9 mouse cellular contexts compared by ENCODE assay signal in the genomic region with DNA sequence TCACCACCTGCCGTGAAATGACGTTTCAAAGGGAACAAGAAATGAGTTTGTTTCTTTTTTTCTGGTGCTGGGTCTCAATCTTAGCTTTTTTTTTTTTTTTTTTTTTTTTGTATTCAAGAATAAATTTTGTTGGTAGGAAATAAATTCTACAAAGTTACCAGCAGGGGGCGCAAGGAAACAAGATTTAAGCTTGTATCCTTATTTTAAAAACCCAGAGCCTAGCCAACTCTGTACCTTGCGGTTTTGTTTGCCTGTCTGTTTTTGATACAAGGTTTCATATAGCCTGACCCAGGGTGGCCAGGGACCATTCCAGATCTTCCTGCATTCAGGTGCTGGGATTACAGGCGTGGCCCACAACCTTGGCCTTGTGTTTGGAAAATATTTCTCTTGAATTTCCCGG. TPM values are rescaled to one million over a fixed set of nuclear protein-coding genes. Genes with fewer than 3 reads are reported as not detected.
DNase-seq lines count a peak whose midpoint lies in the region; ATAC-seq and TF ChIP-seq lines count a peak whose summit lies in the region.
"Had no signal": no experiment of that assay in that cellular context is flagged by ENCODE, and none has a peak within 500 bp of the region (broad histone marks: within the 10 kb centered on the region; RNA-seq: fewer than 3 reads in every experiment).

No protein-coding gene starts in this region.

- peaks cover 8% of the 10 kb centered on the region; the same call in 1 of the 2 replicates for H3K4me1 ChIP-seq in kidney, adult 2 months (ENCODE audit: control insufficient read depth, insufficient read depth, low read length)
- peaks cover 16% of the 10 kb centered on the region for H3K4me1 ChIP-seq in kidney, embryonic 15.5 days
- peaks cover 0 to 10% of the 10 kb centered on the region in 2 experiments; a peak in 3 of 4 replicates for H3K4me1 ChIP-seq in CH12.LX (ENCODE audit: control insufficient read depth in 1 of 2, insufficient read depth in 2 of 2)
- peaks cover 11% of the 10 kb centered on the region for H3K4me1 ChIP-seq in embryonic facial prominence, embryonic 13.5 days
- H3K4me1 ChIP-seq in limb, embryonic 11.5 days (ENCODE audit: control insufficient read depth, insufficient read depth, low read length) = peaks cover 10% of the 10 kb centered on the region
- no peaks in the 10 kb centered on the region for H3K4me1 ChIP-seq in forebrain, embryonic 16.5 days (replicated peaks; ENCODE audit: control insufficient read depth, insufficient read depth, low read length)

- dilution Hi-C loops in CH12.LX (cut with MboI; ENCODE audit: extremely low pct_ligation_motif_present, extremely low pct_unique_long_range_greater_than_20kb, low sequenced_read_pairs) = no loop called here

- no peak for TF ChIP-seq EP300 in CH12.LX (IDR thresholded peaks at IDR 0.05; ENCODE audit: low read length)

- H3K27me3 ChIP-seq in kidney, adult 2 months (replicated peaks; ENCODE audit: control insufficient read depth, insufficient read depth, low read length) = no peaks in the 10 kb centered on the region
- no peaks in the 10 kb centered on the region for H3K27me3 ChIP-seq in kidney, embryonic 15.5 days
- H3K27me3 ChIP-seq in CH12.LX (replicated peaks) = no peaks in the 10 kb centered on the region
- no peaks in the 10 kb centered on the region for H3K27me3 ChIP-seq in embryonic facial prominence, embryonic 13.5 days
- H3K27me3 ChIP-seq in limb, embryonic 11.5 days (ENCODE audit: control insufficient read depth, insufficient read depth, low read length) = no peaks in the 10 kb centered on the region
- no peaks in the 10 kb centered on the region for H3K27me3 ChIP-seq in forebrain, embryonic 16.5 days (replicated peaks; ENCODE audit: control insufficient read depth, insufficient read depth, low read length)
- H3K27me3 ChIP-seq: megakaryocyte, embryonic 14.5 days had no signal

- TF ChIP-seq CTCF in kidney, adult 2 months (conservative IDR thresholded peaks at IDR 0.05; ENCODE audit: insufficient read depth, insufficient read length, low read depth, low read length) = 0 out of 2 replicates have a peak, but pooled peaks have one; percentile 14
- TF ChIP-seq CTCF in CH12.LX (conservative IDR thresholded peaks at IDR 0.05 in 1 of 2, IDR thresholded peaks at IDR 0.05 in 1 of 2; ENCODE audit: low read depth in 2 of 2, low read length in 2 of 2) = peak; percentile 41 to 80

- in situ Hi-C loops in CH12.LX (cut with MboI; ENCODE audit: low pct_ligation_motif_present, low pct_unique_long_range_greater_than_20kb, low sequenced_read_pairs) = loop anchor here (5.0 kb wide), 1 partner anchor 68 kb away; a partner anchor contains a TSS

- no peak for ATAC-seq in kidney, embryonic 15.5 days (replicated peaks; ENCODE audit: low FRiP score)
- ATAC-seq in embryonic facial prominence, embryonic 13.5 days (ENCODE audit: insufficient number of reproducible peaks, insufficient read depth, low FRiP score, low TSS enrichment, low read depth) = peak; percentile 50; the same call in 1 of the 2 replicates
- ATAC-seq in limb, embryonic 11.5 days (ENCODE audit: insufficient number of reproducible peaks, low FRiP score, low TSS enrichment, low read depth) = no peak
- ATAC-seq in forebrain, embryonic 16.5 days = no peak

- WGBS in kidney, adult 2 months = 23% methylated on average over 6 of the region's 6 CpGs
- WGBS in kidney, embryonic 15.5 days = 30% methylated on average over 6 of the region's 6 CpGs
- 23% methylated on average over 6 of the region's 6 CpGs for WGBS in embryonic facial prominence, embryonic 13.5 days
- WGBS in limb, embryonic 11.5 days = 35% methylated on average over 6 of the region's 6 CpGs
- WGBS in forebrain, embryonic 16.5 days = 24% methylated on average over 6 of the region's 6 CpGs

- peak; percentile 71 for DNase-seq in kidney, adult 2 months
- peak; percentile 89 for DNase-seq in CH12.LX (ENCODE audit: extremely low read depth)
- peak; percentile 37 for DNase-seq in adrenal gland, postnatal 25 days
- DNase-seq in limb, embryonic 11.5 days (ENCODE audit: low spot score) = peak; percentile 73
- DNase-seq in retina, postnatal 7 days (ENCODE audit: low read depth, low spot score) = peak; percentile 61

- no peak overlapping the region for H3K4me3 ChIP-seq in kidney, adult 2 months (ENCODE audit: insufficient read depth, low read depth, low read length)
- H3K4me3 ChIP-seq in kidney, embryonic 15.5 days (replicated peaks) = no peak overlapping the region
- no peak overlapping the region for H3K4me3 ChIP-seq in CH12.LX (replicated peaks in 1 of 3; ENCODE audit: low read depth in 2 of 3, low read length in 2 of 3, poor library complexity in 1 of 3)
- no peak overlapping the region for H3K4me3 ChIP-seq in embryonic facial prominence, embryonic 13.5 days
- H3K4me3 ChIP-seq in limb, embryonic 11.5 days (ENCODE audit: low read depth, low read length) = no peak overlapping the region
- no peak overlapping the region for H3K4me3 ChIP-seq in forebrain, embryonic 16.5 days (replicated peaks; ENCODE audit: low read length)
- H3K4me3 ChIP-seq: megakaryocyte, embryonic 14.5 days had no signal

- no peak overlapping the region for H3K27ac ChIP-seq in kidney, adult 2 months (ENCODE audit: insufficient read depth, low read depth, low read length)
- no peak overlapping the region for H3K27ac ChIP-seq in kidney, embryonic 15.5 days
- no peak overlapping the region for H3K27ac ChIP-seq in CH12.LX (ENCODE audit: insufficient read depth, low read depth)
- no peak overlapping the region for H3K27ac ChIP-seq in embryonic facial prominence, embryonic 13.5 days
- H3K27ac ChIP-seq in limb, embryonic 11.5 days (replicated peaks; ENCODE audit: low read depth, low read length) = no peak overlapping the region
- no peak overlapping the region for H3K27ac ChIP-seq in forebrain, embryonic 16.5 days (ENCODE audit: low read length)

- TF ChIP-seq POLR2A in kidney, adult 2 months (IDR thresholded peaks at IDR 0.05; ENCODE audit: low read depth, low read length) = no peak
- no peak for TF ChIP-seq POLR2A in CH12.LX (IDR thresholded peaks at IDR 0.05; ENCODE audit: low read depth, low read length)

- peak; percentile 80 for TF ChIP-seq RAD21 in CH12.LX (IDR thresholded peaks at IDR 0.05; ENCODE audit: low read depth, low read length)

- H3K9me3 ChIP-seq in kidney, embryonic 15.5 days (replicated peaks) = no peaks in the 10 kb centered on the region
- H3K9me3 ChIP-seq in CH12.LX (replicated peaks; ENCODE audit: low read length) = no peaks in the 10 kb centered on the region
- H3K9me3 ChIP-seq in embryonic facial prominence, embryonic 13.5 days = no peaks in the 10 kb centered on the region
- H3K9me3 ChIP-seq in limb, embryonic 11.5 days (ENCODE audit: control insufficient read depth, low read length) = no peaks in the 10 kb centered on the region
- no peaks in the 10 kb centered on the region for H3K9me3 ChIP-seq in forebrain, embryonic 16.5 days (ENCODE audit: control insufficient read depth, low read length)
- H3K9me3 ChIP-seq: megakaryocyte, embryonic 14.5 days had no signal

- no peak overlapping the region for H3K9ac ChIP-seq in kidney, embryonic 15.5 days
- H3K9ac ChIP-seq in CH12.LX (ENCODE audit: insufficient read depth, low read depth) = no peak overlapping the region
- H3K9ac ChIP-seq in embryonic facial prominence, embryonic 13.5 days = no peak overlapping the region
- H3K9ac ChIP-seq in limb, embryonic 11.5 days (ENCODE audit: low read length) = no peak overlapping the region
- no peak overlapping the region for H3K9ac ChIP-seq in forebrain, embryonic 16.5 days (replicated peaks; ENCODE audit: low read depth, low read length)

- H3K4me2 ChIP-seq in kidney, embryonic 15.5 days = no peak overlapping the region
- peak overlapping the region; percentile 48; the same call in 1 of the 2 replicates for H3K4me2 ChIP-seq in CH12.LX (ENCODE audit: insufficient read depth, low read depth, poor library complexity, severe bottlenecking)
- no peak overlapping the region for H3K4me2 ChIP-seq in embryonic facial prominence, embryonic 13.5 days
- H3K4me2 ChIP-seq in limb, embryonic 11.5 days (ENCODE audit: low read depth, severe bottlenecking) = no peak overlapping the region
- H3K4me2 ChIP-seq in forebrain, embryonic 16.5 days (ENCODE audit: low read length) = no peak overlapping the region

- no peaks in the 10 kb centered on the region for H3K79me2 ChIP-seq in CH12.LX (replicated peaks; ENCODE audit: control insufficient read depth, extremely low read depth, insufficient read depth, poor library complexity, severe bottlenecking)

- H3K36me3 ChIP-seq in kidney, adult 2 months (ENCODE audit: control insufficient read depth, insufficient read depth, low read length) = no peaks in the 10 kb centered on the region
- no peaks in the 10 kb centered on the region for H3K36me3 ChIP-seq in kidney, embryonic 15.5 days
- no peaks in the 10 kb centered on the region for H3K36me3 ChIP-seq in CH12.LX (replicated peaks in 1 of 2; ENCODE audit: control insufficient read depth in 1 of 2, insufficient read depth in 1 of 2, low read length in 1 of 2)
- no peaks in the 10 kb centered on the region for H3K36me3 ChIP-seq in embryonic facial prominence, embryonic 13.5 days
- H3K36me3 ChIP-seq in limb, embryonic 11.5 days (ENCODE audit: control insufficient read depth, insufficient read depth, low read length) = no peaks in the 10 kb centered on the region
- H3K36me3 ChIP-seq in forebrain, embryonic 16.5 days (ENCODE audit: control insufficient read depth, insufficient read depth) = no peaks in the 10 kb centered on the region

RNA-seq across cellular contexts. Expression of a gene that starts 4.0 kb away (rescaled TPM):
- polyA plus RNA-seq in kidney, adult 2 months (2012; rRNA removed) = 9.9 and 12.7 TPM in 2 replicates
- polyA plus RNA-seq in kidney, embryonic 15.5 days (2015; fragmentation: Nextera tagmentation; extraction: Ambion mirVana) = 15.3 and 19.2 TPM in 2 replicates
- 6.1 and 8.0 TPM in 2 replicates for total RNA-seq in CH12.LX (2012; rRNA removed)
- total RNA-seq in CH12.LX (2014; rRNA removed) = 4.6 and 4.8 TPM in 2 replicates
- polyA plus RNA-seq in CH12.LX (2012; ENCODE audit: insufficient read length, low read depth) = 4.5 and 6.2 TPM in 2 replicates
- total RNA-seq in adrenal gland, postnatal 25 days (2021) = 15.0 and 20.3 TPM in 2 replicates
- 14.4 and 15.8 TPM in 2 replicates for polyA plus RNA-seq in embryonic facial prominence, embryonic 13.5 days (2015; fragmentation: Nextera tagmentation; extraction: Ambion mirVana)
- 9.3 and 11.3 TPM in 2 replicates for polyA plus RNA-seq in limb, embryonic 11.5 days (2014; fragmentation: Nextera tagmentation; extraction: Ambion mirVana)
- 18.6 and 19.3 TPM in 2 replicates for polyA plus RNA-seq in forebrain, embryonic 16.5 days (2015; fragmentation: Nextera tagmentation; extraction: Ambion mirVana)

RNA-seq across cellular contexts. Expression of a gene that starts 17.4 kb away (rescaled TPM):
- polyA plus RNA-seq in kidney, adult 2 months (2012; rRNA removed) = 0.06 and 0.08 TPM in 2 replicates
- polyA plus RNA-seq in kidney, embryonic 15.5 days (2015; fragmentation: Nextera tagmentation; extraction: Ambion mirVana) = 0.26 TPM in 1 of 2 replicates, not detected in the other
- not detected in 2 replicates for total RNA-seq in CH12.LX (2012; rRNA removed)
- total RNA-seq in CH12.LX (2014; rRNA removed) = not detected in 2 replicates
- not detected in 2 replicates for polyA plus RNA-seq in CH12.LX (2012; ENCODE audit: insufficient read length, low read depth)
- total RNA-seq in adrenal gland, postnatal 25 days (2021) = not detected in 2 replicates
- not detected in 2 replicates for polyA plus RNA-seq in embryonic facial prominence, embryonic 13.5 days (2015; fragmentation: Nextera tagmentation; extraction: Ambion mirVana)
- polyA plus RNA-seq in limb, embryonic 11.5 days (2014; fragmentation: Nextera tagmentation; extraction: Ambion mirVana) = 0.64 TPM in 1 of 2 replicates, not detected in the other
- polyA plus RNA-seq in forebrain, embryonic 16.5 days (2015; fragmentation: Nextera tagmentation; extraction: Ambion mirVana) = 1.7 TPM in 1 of 2 replicates, not detected in the other

RNA-seq across cellular contexts. Expression of a gene that starts 49.3 kb away (rescaled TPM):
- polyA plus RNA-seq in kidney, adult 2 months (2012; rRNA removed) = 63.2 and 90.6 TPM in 2 replicates
- polyA plus RNA-seq in kidney, embryonic 15.5 days (2015; fragmentation: Nextera tagmentation; extraction: Ambion mirVana) = 17.5 and 18.5 TPM in 2 replicates
- total RNA-seq in CH12.LX (2012; rRNA removed) = 17.8 and 18.6 TPM in 2 replicates
- 14.6 and 17.4 TPM in 2 replicates for total RNA-seq in CH12.LX (2014; rRNA removed)
- polyA plus RNA-seq in CH12.LX (2012; ENCODE audit: insufficient read length, low read depth) = 23.1 and 27.7 TPM in 2 replicates
- 11.7 and 13.4 TPM in 2 replicates for total RNA-seq in adrenal gland, postnatal 25 days (2021)
- polyA plus RNA-seq in embryonic facial prominence, embryonic 13.5 days (2015; fragmentation: Nextera tagmentation; extraction: Ambion mirVana) = 10.4 and 12.5 TPM in 2 replicates
- polyA plus RNA-seq in limb, embryonic 11.5 days (2014; fragmentation: Nextera tagmentation; extraction: Ambion mirVana) = 10.0 and 10.3 TPM in 2 replicates
- polyA plus RNA-seq in forebrain, embryonic 16.5 days (2015; fragmentation: Nextera tagmentation; extraction: Ambion mirVana) = 13.0 and 13.8 TPM in 2 replicates

Comparison
In these comparisons a context has a peak if more than half of its experiments do, and no peak if none do; other contexts are left out.
1. DNase-seq: peak in every context shown above with its lines; median percentile 89 in CH12.LX; 73 in limb, embryonic 11.5 days; 71 in kidney, adult 2 months; 61 in retina, postnatal 7 days; 37 in adrenal gland, postnatal 25 days.